In genomic region chr11:64297825-64298224, GRCm38 (mm10) we compare ENCODE assay signal across 29 mouse cellular contexts.
DNase-seq lines count a peak whose midpoint lies in the region; ATAC-seq lines count a peak whose summit lies in the region.
"Had no signal": no experiment of that assay in that cellular context is flagged by ENCODE, and none has a peak within 500 bp of the region (broad histone marks: within the 10 kb centered on the region; RNA-seq: fewer than 3 reads in every experiment).

No protein-coding gene starts in this region.

- no peak overlapping the region for H3K27ac ChIP-seq in forebrain, embryonic 11.5 days (ENCODE audit: low read depth, low read length)
- H3K27ac ChIP-seq in forebrain, embryonic 12.5 days, result no peak overlapping the region
- no peak overlapping the region for H3K27ac ChIP-seq in limb, embryonic 10.5 days
- no peak overlapping the region for H3K27ac ChIP-seq in limb, embryonic 13.5 days
- H3K27ac ChIP-seq: embryonic facial prominence, embryonic 12.5 days; embryonic facial prominence, embryonic 15.5 days; forebrain, embryonic 13.5 days; gastrocnemius, adult 2 months; heart, adult 2 months; heart, embryonic 10.5 days; heart, embryonic 13.5 days; hindbrain, embryonic 12.5 days; hindbrain, embryonic 15.5 days had no signal

- WGBS in forebrain, embryonic 11.5 days, result 29% methylated on average over 5 of the region's 5 CpGs
- WGBS in forebrain, embryonic 12.5 days, result 30% methylated on average over 5 of the region's 5 CpGs
- WGBS in limb, embryonic 10.5 days, result 12% methylated on average over 5 of the region's 5 CpGs
- 11% methylated on average over 5 of the region's 5 CpGs for WGBS in limb, embryonic 13.5 days

- no peaks in the 10 kb centered on the region for H3K36me3 ChIP-seq in forebrain, embryonic 11.5 days (ENCODE audit: control insufficient read depth, insufficient read depth, low read length)
- no peaks in the 10 kb centered on the region for H3K36me3 ChIP-seq in forebrain, embryonic 12.5 days (replicated peaks)
- no peaks in the 10 kb centered on the region for H3K36me3 ChIP-seq in limb, embryonic 10.5 days
- no peaks in the 10 kb centered on the region for H3K36me3 ChIP-seq in limb, embryonic 13.5 days
- H3K36me3 ChIP-seq: embryonic facial prominence, embryonic 12.5 days; embryonic facial prominence, embryonic 15.5 days; G1E; heart, embryonic 10.5 days; heart, embryonic 13.5 days; hindbrain, embryonic 12.5 days; hindbrain, embryonic 15.5 days had no signal

- intact Hi-C loops in gastrocnemius, postnatal 36 days (cut with DNase I), result no loop called here

- H3K4me3 ChIP-seq in forebrain, embryonic 11.5 days (ENCODE audit: low read depth, low read length), result no peak overlapping the region
- no peak overlapping the region for H3K4me3 ChIP-seq in forebrain, embryonic 12.5 days (replicated peaks)
- H3K4me3 ChIP-seq in limb, embryonic 10.5 days, result peak overlapping the region; percentile 3; the same call in 1 of the 2 replicates
- no peak overlapping the region for H3K4me3 ChIP-seq in limb, embryonic 13.5 days
- H3K4me3 ChIP-seq: embryonic facial prominence, embryonic 12.5 days; embryonic facial prominence, embryonic 15.5 days; forebrain, embryonic 13.5 days; gastrocnemius, adult 2 months; heart, adult 2 months; heart, embryonic 10.5 days; heart, embryonic 13.5 days; hindbrain, embryonic 12.5 days; hindbrain, embryonic 15.5 days had no signal

- ATAC-seq in forebrain, embryonic 11.5 days (replicated peaks; ENCODE audit: low FRiP score), result no peak
- ATAC-seq in forebrain, embryonic 12.5 days (ENCODE audit: low FRiP score), result no peak
- ATAC-seq in limb, embryonic 13.5 days (ENCODE audit: low FRiP score, low read depth), result peak; percentile 57; the same call in 1 of the 2 replicates
- ATAC-seq: forebrain, embryonic 13.5 days; forebrain, embryonic 16.5 days had no signal

- H3K4me2 ChIP-seq in forebrain, embryonic 11.5 days (ENCODE audit: low read depth, low read length, severe bottlenecking), result no peak overlapping the region
- no peak overlapping the region for H3K4me2 ChIP-seq in forebrain, embryonic 12.5 days
- H3K4me2 ChIP-seq in limb, embryonic 13.5 days (replicated peaks), result no peak overlapping the region
- H3K4me2 ChIP-seq: embryonic facial prominence, embryonic 12.5 days; embryonic facial prominence, embryonic 15.5 days; forebrain, embryonic 13.5 days; heart, embryonic 13.5 days; hindbrain, embryonic 12.5 days; hindbrain, embryonic 15.5 days had no signal

- no peak overlapping the region for H3K9ac ChIP-seq in forebrain, embryonic 11.5 days (ENCODE audit: low read length)
- H3K9ac ChIP-seq in forebrain, embryonic 12.5 days, result no peak overlapping the region
- H3K9ac ChIP-seq in limb, embryonic 13.5 days, result no peak overlapping the region
- H3K9ac ChIP-seq: embryonic facial prominence, embryonic 12.5 days; embryonic facial prominence, embryonic 15.5 days; forebrain, embryonic 13.5 days; heart, embryonic 13.5 days; hindbrain, embryonic 12.5 days; hindbrain, embryonic 15.5 days had no signal

- no peaks in the 10 kb centered on the region for H3K27me3 ChIP-seq in forebrain, embryonic 11.5 days (ENCODE audit: control insufficient read depth, insufficient read depth, low read length)
- H3K27me3 ChIP-seq in forebrain, embryonic 12.5 days, result no peaks in the 10 kb centered on the region
- no peaks in the 10 kb centered on the region for H3K27me3 ChIP-seq in limb, embryonic 10.5 days (ENCODE audit: low read depth, poor library complexity, severe bottlenecking)
- no peaks in the 10 kb centered on the region for H3K27me3 ChIP-seq in limb, embryonic 13.5 days
- H3K27me3 ChIP-seq: CH12.LX; embryonic facial prominence, embryonic 12.5 days; embryonic facial prominence, embryonic 15.5 days; forebrain, embryonic 13.5 days; hindbrain, embryonic 12.5 days; hindbrain, embryonic 15.5 days had no signal

- no peaks in the 10 kb centered on the region for H3K4me1 ChIP-seq in forebrain, embryonic 11.5 days (replicated peaks; ENCODE audit: control insufficient read depth, insufficient read depth, low read length)
- H3K4me1 ChIP-seq in forebrain, embryonic 12.5 days, result no peaks in the 10 kb centered on the region
- H3K4me1 ChIP-seq in limb, embryonic 10.5 days, result peaks cover 26% of the 10 kb centered on the region
- peaks cover 26% of the 10 kb centered on the region for H3K4me1 ChIP-seq in limb, embryonic 13.5 days
- H3K4me1 ChIP-seq: forebrain, embryonic 13.5 days; heart, embryonic 13.5 days had no signal

- peak; percentile 16 for DNase-seq in forebrain, embryonic 11.5 days (ENCODE audit: low spot score)
- peak; percentile 11 for DNase-seq in lung, postnatal 10 days
- no peak for DNase-seq in lung, postnatal 36 days
- no peak for DNase-seq in limb, embryonic 10.5 days (ENCODE audit: low spot score)
- no peak for DNase-seq in layer of hippocampus, postnatal 10 days (ENCODE audit: low spot score in 2 of 2)
- no peak for DNase-seq in gastrocnemius, postnatal 36 days
- DNase-seq: adrenal gland, adult 2 months; adrenal gland, postnatal 14 days; B cell, adult 2 months; cerebellum, adult 11 months; cerebellum, adult 2 months; cerebellum, postnatal 10 days; cerebellum, postnatal 36 days; gastrocnemius, adult 2 months; gastrocnemius, postnatal 14 days; heart, adult 2 months; heart, postnatal 14 days had no signal

- H3K9me3 ChIP-seq in forebrain, embryonic 11.5 days (ENCODE audit: control insufficient read depth, low read length), result no peaks in the 10 kb centered on the region
- H3K9me3 ChIP-seq in forebrain, embryonic 12.5 days, result no peaks in the 10 kb centered on the region
- H3K9me3 ChIP-seq in limb, embryonic 10.5 days (replicated peaks), result no peaks in the 10 kb centered on the region
- H3K9me3 ChIP-seq in limb, embryonic 13.5 days, result no peaks in the 10 kb centered on the region
- H3K9me3 ChIP-seq: embryonic facial prominence, embryonic 12.5 days; embryonic facial prominence, embryonic 15.5 days; forebrain, embryonic 13.5 days; G1E; heart, embryonic 10.5 days; heart, embryonic 13.5 days; hindbrain, embryonic 12.5 days; hindbrain, embryonic 15.5 days had no signal

Comparison
In these comparisons a context has a peak if more than half of its experiments do, and no peak if none do; other contexts are left out.
1. DNase-seq: peak in forebrain, embryonic 11.5 days (single experiment) and lung, postnatal 10 days (single experiment); none in lung, postnatal 36 days (single experiment), limb, embryonic 10.5 days (single experiment), layer of hippocampus, postnatal 10 days (0 of 2) and gastrocnemius, postnatal 36 days (0 of 2).